Mouse (Mus musculus) megakaryocyte, adult 5-6 weeks (primary cell): ENCODE measurements around the gene Mss51. TPM values are rescaled to one million over a fixed set of nuclear protein-coding genes. Genes with fewer than 3 reads are reported as not detected.

Experiments used
- ATAC-seq: 2 replicates; pipeline ENCODE4 v1.8.0; 2016; ENCODE audit warnings: mild to moderate bottlenecking, inconsistent platforms; ENCODE audit not compliant: poor library complexity, severe bottlenecking
- total RNA-seq, 2 experiments: library from RNA; stranded (forward) in 1 of 2; stranded (reverse) in 1 of 2; fragments of 153-499, 151-499 nt in 1 of 2; fragments of 221-1000, 200-1000 nt in 1 of 2; gene quantifications; 2 replicates each; pipeline versions ENCODE4 v1.2.3 to v1.2.4; 2015 to 2017

Gene Mss51
- total RNA-seq, 2 experiments from 2014 or later, result 0.51 to 3.2 TPM

DNA sequence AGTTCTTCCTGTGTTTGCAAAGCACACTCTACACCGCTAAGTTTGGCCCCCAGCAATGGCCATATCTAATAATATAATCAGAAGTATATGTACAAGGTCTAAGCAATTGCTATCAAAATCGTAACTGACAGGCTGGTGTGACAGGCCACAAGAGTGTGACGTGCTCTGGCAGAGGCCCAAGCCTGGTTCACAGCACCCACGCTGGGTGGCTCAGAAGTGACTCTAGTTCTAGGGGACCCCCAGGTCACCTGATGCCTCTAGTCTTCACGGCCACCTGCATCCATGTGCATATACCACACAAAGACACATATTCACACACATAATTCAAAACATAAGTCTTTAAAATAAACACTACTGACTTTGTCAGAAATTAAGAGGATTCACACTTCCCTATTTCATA lies 43.8 kb downstream of the Mss51 start:
- no peak for ATAC-seq

DNA sequence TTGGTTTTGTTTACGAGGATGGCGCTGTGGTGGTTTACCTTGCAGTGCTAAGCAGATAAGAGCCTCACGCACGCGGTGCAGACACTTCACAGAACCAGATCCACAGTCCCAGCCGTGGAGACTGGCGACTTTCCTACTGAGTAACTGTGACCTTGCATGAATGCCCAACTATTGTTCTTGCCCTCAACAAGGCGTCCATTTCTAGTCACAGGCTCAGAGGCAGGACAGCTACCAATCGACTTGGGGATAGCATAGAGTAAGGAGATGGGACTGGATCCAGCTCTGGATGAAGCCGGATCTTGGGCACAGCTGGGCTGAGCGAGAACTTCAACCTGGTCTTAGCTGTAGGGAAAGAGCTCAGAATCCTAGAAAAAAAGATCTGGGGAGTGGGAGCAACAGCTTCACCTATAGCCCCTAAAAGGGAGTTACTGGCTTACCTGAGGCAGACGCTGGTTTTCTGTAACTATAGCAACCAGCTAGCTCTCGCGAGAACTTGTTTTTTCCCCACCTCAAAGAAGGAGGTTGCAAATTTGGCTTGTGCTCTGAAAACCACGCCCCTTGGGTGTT lies 44.9 kb downstream of the Mss51 start, which contains the start of gene Cfap70:
Gene Cfap70 (minus strand): TSS at position 462 of the 567 bp plus-strand sequence.
- peak; percentile 47; the same call in 1 of the 2 replicates for ATAC-seq

GRCm38 (mm10) chr14:20451302-20451701 lies 45.4 kb downstream of the Mss51 start:
- ATAC-seq, result no peak

- ATAC-seq, result no peak
Observed at GRCm38 (mm10) chr14:20447209-20447608, 49.5 kb downstream of the Mss51 start.

DNA sequence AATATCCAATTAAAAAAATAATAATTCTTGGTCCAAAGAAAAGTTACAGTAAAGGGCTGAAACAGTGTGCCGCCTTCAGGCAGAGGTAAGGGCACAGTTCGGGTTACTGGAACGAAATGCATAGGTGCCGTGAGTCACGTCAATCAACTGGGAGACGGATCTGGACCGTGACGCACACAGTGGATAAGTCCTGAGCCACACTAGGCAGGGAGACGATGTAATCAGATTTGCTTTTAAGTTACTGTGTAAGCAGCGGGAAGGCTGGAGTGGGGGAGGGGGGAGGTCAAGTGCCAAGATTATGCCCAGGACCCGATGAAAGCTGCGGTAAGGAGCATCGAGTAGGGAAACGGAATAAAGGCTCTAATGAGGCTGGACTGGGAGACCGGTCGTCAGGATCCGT lies 54.4 kb downstream of the Mss51 start:
- ATAC-seq, result no peak

DNA sequence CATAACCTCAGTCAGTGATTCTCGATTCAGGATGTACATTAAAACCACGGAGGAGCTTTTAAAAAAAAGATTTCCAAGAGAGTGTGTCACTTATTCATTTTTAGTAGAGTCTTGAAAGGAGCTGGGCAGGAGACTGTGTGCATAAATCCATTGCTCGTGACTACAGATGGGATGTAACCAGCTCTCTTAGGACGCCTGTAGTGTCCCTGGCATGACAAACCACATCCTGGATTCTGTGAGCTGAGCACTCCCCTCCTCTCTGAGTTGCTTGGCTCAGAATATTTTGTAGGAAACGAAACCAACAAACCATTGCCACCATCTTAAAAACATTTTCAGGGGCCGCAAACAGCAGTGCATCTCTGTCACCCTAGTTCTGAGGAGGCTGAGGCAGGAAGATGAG lies 59.7 kb downstream of the Mss51 start:
- no peak for ATAC-seq

Other genes starting within 250 kb of the Mss51 start
- not detected in 2 replicates for gene Kcnk16, start 227.7 kb downstream of the Mss51 start, total RNA-seq (2015)
- gene Kcnk16, start 227.7 kb downstream of the Mss51 start, total RNA-seq (2017), result not detected in 2 replicates
- 9.5 and 14.1 TPM in 2 replicates for gene Nudt13, start 202.2 kb downstream of the Mss51 start, total RNA-seq (2015)
- 8.0 and 13.7 TPM in 2 replicates for gene Nudt13, start 202.2 kb downstream of the Mss51 start, total RNA-seq (2017)
- gene Ecd, start 148.8 kb downstream of the Mss51 start, total RNA-seq (2015), result 22.5 and 24.4 TPM in 2 replicates
- 35.9 and 39.0 TPM in 2 replicates for gene Ecd, start 148.8 kb downstream of the Mss51 start, total RNA-seq (2017)
- 22.1 and 23.9 TPM in 2 replicates for gene Fam149b, start 148.7 kb downstream of the Mss51 start, total RNA-seq (2015)
- gene Fam149b, start 148.7 kb downstream of the Mss51 start, total RNA-seq (2017), result 22.4 and 25.9 TPM in 2 replicates
- 52.3 and 53.9 TPM in 2 replicates for gene Dnajc9, start 108.0 kb downstream of the Mss51 start, total RNA-seq (2015)
- gene Dnajc9, start 108.0 kb downstream of the Mss51 start, total RNA-seq (2017), result 170 and 172 TPM in 2 replicates
- gene Mrps16, start 103.3 kb downstream of the Mss51 start, total RNA-seq (2015), result 60.7 and 78.0 TPM in 2 replicates
- gene Mrps16, start 103.3 kb downstream of the Mss51 start, total RNA-seq (2017), result 22.2 and 43.8 TPM in 2 replicates
- gene Cfap70, start 44.7 kb downstream of the Mss51 start, total RNA-seq (2015), result not detected in 2 replicates
- gene Cfap70, start 44.7 kb downstream of the Mss51 start, total RNA-seq (2017), result not detected in 2 replicates
- 99.1 and 113 TPM in 2 replicates for gene Anxa7, start 16.8 kb downstream of the Mss51 start, total RNA-seq (2015)
- gene Anxa7, start 16.8 kb downstream of the Mss51 start, total RNA-seq (2017), result 117 and 128 TPM in 2 replicates
- gene Ppp3cb, start 49.7 kb upstream of the Mss51 start, total RNA-seq (2015), result 142 and 144 TPM in 2 replicates
- gene Ppp3cb, start 49.7 kb upstream of the Mss51 start, total RNA-seq (2017), result 64.6 and 86.8 TPM in 2 replicates
- gene Usp54, start 144.2 kb upstream of the Mss51 start, total RNA-seq (2015), result 1.5 and 2.2 TPM in 2 replicates
- 1.8 and 2.5 TPM in 2 replicates for gene Usp54, start 144.2 kb upstream of the Mss51 start, total RNA-seq (2017)
- gene Myoz1, start 159.6 kb upstream of the Mss51 start, total RNA-seq (2015), result 0.76 TPM in 1 of 2 replicates, not detected in the other
- gene Myoz1, start 159.6 kb upstream of the Mss51 start, total RNA-seq (2017), result 0.51 TPM in 1 of 2 replicates, not detected in the other
- 0.07 TPM in 1 of 2 replicates, not detected in the other for gene Synpo2l, start 171.5 kb upstream of the Mss51 start, total RNA-seq (2015)
- not detected in 2 replicates for gene Synpo2l, start 171.5 kb upstream of the Mss51 start, total RNA-seq (2017)
- 34.2 and 48.4 TPM in 2 replicates for gene Sec24c, start 177.4 kb upstream of the Mss51 start, total RNA-seq (2015)
- 69.7 and 90.0 TPM in 2 replicates for gene Sec24c, start 177.4 kb upstream of the Mss51 start, total RNA-seq (2017)
- 9.1 and 12.5 TPM in 2 replicates for gene Fut11, start 198.1 kb upstream of the Mss51 start, total RNA-seq (2015)
- gene Fut11, start 198.1 kb upstream of the Mss51 start, total RNA-seq (2017), result 4.9 and 6.5 TPM in 2 replicates
- 94.2 and 107 TPM in 2 replicates for gene Chchd1, start 206.1 kb upstream of the Mss51 start, total RNA-seq (2015)
- gene Chchd1, start 206.1 kb upstream of the Mss51 start, total RNA-seq (2017), result 86.5 and 86.8 TPM in 2 replicates
- gene Zswim8, start 210.7 kb upstream of the Mss51 start, total RNA-seq (2015), result 33.2 and 39.3 TPM in 2 replicates
- 26.5 and 33.3 TPM in 2 replicates for gene Zswim8, start 210.7 kb upstream of the Mss51 start, total RNA-seq (2017)
- 55.7 and 60.3 TPM in 2 replicates for gene Ndst2, start 237.7 kb upstream of the Mss51 start, total RNA-seq (2015)
- 14.0 and 19.5 TPM in 2 replicates for gene Ndst2, start 237.7 kb upstream of the Mss51 start, total RNA-seq (2017)